Mouse (Mus musculus) small intestine, adult 2 months (tissue): ENCODE measurements at regions not wholly inside any gene's neighbourhood (a gene's known extent, or its start where the extent isn't known, plus 50 kb on each side); places are given as distances from the start of the nearest gene placed in this dataset.

Experiments
- CTCF ChIP-seq: fragments of 200-500 bp; IDR thresholded peaks from 2 replicates; pipeline ENCODE4 v1.5.1; 2012; ENCODE audit warnings: low read depth, mild to moderate bottlenecking, control low read depth, inconsistent platforms, low read length, moderate library complexity, mixed read lengths; ENCODE audit not compliant: insufficient replicate concordance, insufficient read length; ENCODE audit errors: extremely low read depth
- POLR2A ChIP-seq: fragments of 200-500 bp; IDR thresholded peaks from 2 replicates; pipeline ENCODE4 v1.6.1; 2012; ENCODE audit warnings: low read depth, mild to moderate bottlenecking, control low read depth, inconsistent platforms, low read length, moderate library complexity

DNA sequence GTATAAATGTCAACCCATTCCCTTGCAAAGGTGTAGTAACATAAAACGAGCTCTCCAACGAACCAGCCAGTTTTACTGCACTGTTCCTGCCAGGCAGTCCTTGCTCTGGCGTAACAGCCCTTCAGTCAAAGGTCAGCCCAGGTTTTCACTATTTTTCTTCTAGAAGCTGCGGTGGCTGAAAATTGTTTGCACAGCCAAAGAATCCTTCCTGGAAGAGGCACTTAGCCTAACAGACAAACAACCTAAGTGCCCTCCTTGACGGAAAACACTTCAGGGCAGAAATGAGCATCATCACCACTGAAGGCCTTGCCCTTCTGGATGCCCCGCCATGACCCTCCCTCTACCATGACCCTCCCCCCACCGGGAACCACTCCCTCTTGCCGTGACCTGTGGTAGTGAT lies 93.6 kb downstream of the Irs2 start:
- TF ChIP-seq POLR2A = no peak
- no peak for TF ChIP-seq CTCF
